Mouse (Mus musculus): Measurements from ENCODE around the gene Ap3b1. TPM values are rescaled to one million over a fixed set of nuclear protein-coding genes. Genes with fewer than 3 reads are reported as not detected.

Gene Ap3b1
- polyA plus RNA-seq, 1 experiment from 2014 or later, result 76.2 TPM

DNA sequence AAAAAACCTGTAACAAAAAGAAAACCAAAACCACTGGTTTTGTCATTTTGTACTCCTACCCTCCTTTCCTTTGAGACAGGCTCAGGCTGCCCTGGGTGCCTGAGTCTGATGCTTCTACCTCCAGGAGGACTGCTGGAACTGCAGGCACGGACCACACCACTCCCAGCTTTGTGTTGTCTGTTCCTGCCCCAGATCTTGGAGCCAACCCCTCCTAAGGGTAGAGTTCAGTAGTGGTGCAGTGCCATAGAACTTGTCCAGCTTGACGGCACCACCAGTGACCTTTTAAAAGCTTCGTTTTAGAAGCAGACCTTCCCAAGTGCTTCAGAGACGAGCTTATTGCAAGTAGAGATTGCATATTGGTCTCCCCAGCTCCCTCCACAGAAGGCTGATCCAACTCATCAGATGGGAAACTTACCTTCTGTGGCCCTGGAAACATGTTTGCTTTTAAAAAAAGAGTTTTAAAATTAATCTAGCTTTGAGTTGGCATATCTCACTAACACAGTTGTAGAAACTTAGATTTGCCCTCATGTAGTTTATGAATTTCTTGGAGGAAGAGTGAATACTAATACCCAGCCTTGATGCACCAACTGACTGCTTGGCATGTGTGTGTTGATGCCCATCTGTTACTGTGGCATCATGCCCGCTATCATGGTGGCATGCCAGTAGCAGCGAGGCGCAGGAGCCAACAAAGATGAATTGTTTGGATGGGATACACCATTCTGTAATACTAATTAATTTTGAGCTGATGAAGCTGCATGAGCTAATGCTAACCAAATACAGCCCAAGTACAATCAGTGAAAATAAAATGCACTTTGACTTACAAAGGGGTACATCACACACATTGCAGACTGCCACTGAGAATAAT lies 17.0 kb downstream of the Ap3b1 start:
- H3K27me3 ChIP-seq, result no peaks in the 10 kb centered on the region
- POLR2A ChIA-PET, result no interaction called here
- no peak for DNase-seq (ENCODE audit: low read depth, low spot score)
- no peak for TF ChIP-seq CTCF (IDR thresholded peaks at IDR 0.05)
- no peak for ATAC-seq
- in situ Hi-C loops (cut with MboI; ENCODE audit: low pct_unique_long_range_greater_than_20kb), result no loop called here
- CTCF ChIA-PET, result interaction anchor here (1.0 to 1.4 kb wide), 2 partner anchors 10 to 17 kb away, joined by 3 to 4 read pairs; partner anchors contain the start of gene Ap3b1

DNA sequence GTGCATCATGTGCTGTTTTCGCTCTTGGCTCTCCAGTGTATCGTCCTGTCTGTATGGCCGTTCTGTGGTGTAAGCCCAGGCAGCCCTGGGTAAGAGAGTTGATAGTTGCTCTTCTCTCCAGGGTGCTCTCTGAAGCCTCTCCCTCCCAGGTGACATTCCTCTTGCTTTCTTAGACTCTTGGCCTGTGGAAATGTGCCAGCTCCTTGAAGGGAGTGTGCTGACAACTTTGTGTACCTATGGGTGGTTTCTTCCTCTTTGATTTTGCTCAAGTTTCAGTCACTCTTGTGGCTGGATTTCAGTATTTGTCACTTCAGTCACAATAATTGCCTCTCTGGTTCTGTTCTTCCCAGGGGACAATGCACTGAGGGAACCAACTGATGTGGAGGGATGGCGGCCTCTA lies 20.2 kb downstream of the Ap3b1 start:
- POLR2A ChIA-PET, result no interaction called here
- no peak for ATAC-seq

DNA sequence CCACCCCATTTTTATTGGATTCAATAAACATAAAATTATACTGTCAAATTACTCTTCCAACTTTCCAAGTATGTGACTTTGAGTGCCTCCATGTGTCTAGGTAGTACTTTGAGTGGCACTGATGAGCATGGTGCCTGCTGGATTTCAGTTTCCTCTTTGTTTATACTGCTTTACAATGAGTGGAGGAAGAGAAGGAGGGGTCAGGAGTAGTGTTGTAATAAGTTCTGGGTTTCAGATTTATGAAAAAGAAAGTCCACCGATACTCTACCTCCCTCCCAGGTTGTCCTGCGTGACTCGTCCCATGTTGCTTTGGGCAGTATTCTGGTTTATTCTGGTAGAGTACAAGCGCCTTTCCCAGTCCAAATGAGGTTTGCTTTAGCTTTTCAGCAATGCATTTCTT lies 22.7 kb downstream of the Ap3b1 start:
- no peak for DNase-seq (ENCODE audit: low read depth, low spot score)
- POLR2A ChIA-PET, result no interaction called here
- in situ Hi-C loops (cut with MboI; ENCODE audit: low pct_unique_long_range_greater_than_20kb), result no loop called here
- CTCF ChIA-PET, result interaction anchor here (0.9 to 2.5 kb wide), 3 partner anchors 8 to 14 kb away, joined by 3 to 6 read pairs (median 5); no protein-coding TSS in a partner anchor
- no peak for ATAC-seq
- no peak for TF ChIP-seq CTCF (IDR thresholded peaks at IDR 0.05)
- H3K27me3 ChIP-seq, result no peaks in the 10 kb centered on the region

More for the DNA sequence above, 20.2 kb downstream of the Ap3b1 start:
- no peak for DNase-seq (ENCODE audit: low read depth, low spot score)
- in situ Hi-C loops (cut with MboI; ENCODE audit: low pct_unique_long_range_greater_than_20kb), result no loop called here
- CTCF ChIA-PET, result no interaction called here
- no peak for TF ChIP-seq CTCF (IDR thresholded peaks at IDR 0.05)
- no peaks in the 10 kb centered on the region for H3K27me3 ChIP-seq

DNA sequence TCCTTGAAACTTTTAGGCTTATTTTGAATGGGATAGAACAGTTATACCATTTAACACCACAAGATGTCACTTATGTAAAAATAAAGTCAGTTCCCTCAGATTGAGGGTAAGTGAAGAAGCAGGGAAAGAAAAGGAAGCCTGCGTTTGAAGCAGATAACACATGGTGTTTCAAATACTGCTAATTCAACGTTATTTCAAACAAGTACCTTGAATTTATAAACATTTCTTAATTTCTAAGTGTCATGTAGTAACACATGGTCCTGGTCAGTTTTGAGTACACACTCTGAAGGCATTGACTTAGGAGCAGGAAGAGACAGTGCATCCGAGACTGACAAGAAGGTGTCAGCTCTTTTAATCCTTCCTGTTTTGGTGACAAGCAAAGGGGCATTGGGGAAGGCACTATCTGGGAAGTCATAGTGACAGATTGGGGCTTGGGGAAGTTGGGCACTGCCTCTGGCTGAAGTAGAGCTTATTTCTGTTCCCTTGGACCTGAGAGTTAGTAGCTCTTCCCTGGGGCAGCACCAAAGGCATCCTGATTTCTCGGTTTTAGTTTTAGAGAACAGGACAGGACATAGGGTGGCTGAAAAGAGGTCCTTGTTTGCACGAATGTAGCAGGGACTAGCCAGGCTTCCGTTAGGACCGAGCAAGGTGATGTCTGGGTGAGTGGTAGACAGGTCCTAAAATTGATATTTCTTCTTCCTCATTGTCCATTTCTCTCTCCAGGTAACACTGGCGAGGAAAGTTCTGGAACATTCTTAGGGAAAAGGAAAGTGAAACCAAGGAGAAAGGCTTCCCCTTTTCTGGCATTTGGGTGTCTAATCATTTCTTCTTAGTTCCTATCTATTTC lies 23.3 kb downstream of the Ap3b1 start:
- H3K27me3 ChIP-seq, result no peaks in the 10 kb centered on the region
- in situ Hi-C loops (cut with MboI; ENCODE audit: low pct_unique_long_range_greater_than_20kb), result no loop called here
- ChIA-PET CTCF (interaction anchor here (1.9 to 2.5 kb wide), 2 partner anchors 9 kb away, joined by 5 to 6 read pairs; no protein-coding TSS in a partner anchor), POLR2A (no interaction called here)
- DNase-seq (ENCODE audit: low read depth, low spot score), result no peak
- peak; percentile 38 for TF ChIP-seq CTCF (IDR thresholded peaks at IDR 0.05)
- ATAC-seq, result no peak

DNA sequence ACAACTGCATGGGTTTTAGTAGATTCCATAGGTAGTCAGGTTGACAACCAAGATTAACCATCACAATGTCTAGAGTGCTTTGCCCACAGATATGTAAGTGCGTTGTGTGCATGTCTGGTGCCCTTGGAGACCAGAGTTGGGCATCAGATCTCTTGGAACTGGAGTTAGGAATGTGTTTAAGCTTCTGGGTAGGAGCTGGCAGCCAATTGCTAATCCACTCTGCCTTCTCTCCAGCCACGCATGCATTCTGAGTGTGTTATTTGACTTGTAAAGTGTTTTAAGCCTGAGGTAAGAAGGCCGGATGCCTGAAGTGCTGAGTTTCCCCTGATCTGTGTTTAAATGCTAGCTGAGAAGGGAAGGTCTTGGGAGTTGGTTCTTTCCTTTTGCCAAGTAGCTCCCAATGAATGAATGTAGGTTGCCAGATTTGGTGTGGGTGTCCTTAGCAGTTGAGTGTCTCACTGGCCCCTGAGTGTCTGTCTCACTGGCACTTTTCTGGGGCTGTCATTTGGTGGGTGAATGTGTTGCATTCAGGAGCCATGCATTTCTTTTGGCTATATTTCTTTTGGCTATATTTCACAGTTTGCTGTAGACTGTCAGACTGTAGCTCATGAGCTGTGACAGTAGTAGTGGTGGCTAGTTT lies 26.3 kb downstream of the Ap3b1 start:
- DNase-seq (ENCODE audit: low read depth, low spot score), result no peak
- POLR2A ChIA-PET, result no interaction called here
- H3K27me3 ChIP-seq, result no peaks in the 10 kb centered on the region
- in situ Hi-C loops (cut with MboI; ENCODE audit: low pct_unique_long_range_greater_than_20kb), result no loop called here
- CTCF ChIA-PET, result interaction anchor here (0.9 to 1.6 kb wide), 2 partner anchors 9 to 22 kb away, joined by 3 to 4 read pairs; no protein-coding TSS in a partner anchor
- ATAC-seq, result peak; percentile 40
- no peak for TF ChIP-seq CTCF (IDR thresholded peaks at IDR 0.05)

DNA sequence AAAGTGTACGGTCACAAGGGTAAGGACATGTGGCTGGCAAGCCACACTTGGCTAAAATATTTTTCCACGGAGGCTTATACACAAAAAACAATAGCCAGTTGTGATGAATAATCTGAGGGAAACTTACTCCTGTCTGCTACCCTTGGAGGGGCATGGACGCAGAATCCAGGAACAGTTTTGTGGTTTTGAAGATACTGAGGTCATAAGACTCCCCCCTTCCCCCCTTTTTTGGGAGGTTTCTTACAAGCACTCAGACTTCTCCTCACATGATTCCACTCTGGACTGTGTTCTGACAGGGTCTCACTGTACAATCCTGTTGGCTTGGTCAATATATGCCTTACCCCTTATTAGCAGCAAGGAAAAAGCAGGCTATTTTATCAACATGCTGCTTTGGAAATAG lies 29.8 kb downstream of the Ap3b1 start:
- no peaks in the 10 kb centered on the region for H3K27me3 ChIP-seq
- CTCF ChIA-PET, result no interaction called here
- ATAC-seq (no peak), DNase-seq (ENCODE audit: low read depth, low spot score) (no peak)
- TF ChIP-seq CTCF (IDR thresholded peaks at IDR 0.05), result no peak
- POLR2A ChIA-PET, result no interaction called here
- in situ Hi-C loops (cut with MboI; ENCODE audit: low pct_unique_long_range_greater_than_20kb), result no loop called here

DNA sequence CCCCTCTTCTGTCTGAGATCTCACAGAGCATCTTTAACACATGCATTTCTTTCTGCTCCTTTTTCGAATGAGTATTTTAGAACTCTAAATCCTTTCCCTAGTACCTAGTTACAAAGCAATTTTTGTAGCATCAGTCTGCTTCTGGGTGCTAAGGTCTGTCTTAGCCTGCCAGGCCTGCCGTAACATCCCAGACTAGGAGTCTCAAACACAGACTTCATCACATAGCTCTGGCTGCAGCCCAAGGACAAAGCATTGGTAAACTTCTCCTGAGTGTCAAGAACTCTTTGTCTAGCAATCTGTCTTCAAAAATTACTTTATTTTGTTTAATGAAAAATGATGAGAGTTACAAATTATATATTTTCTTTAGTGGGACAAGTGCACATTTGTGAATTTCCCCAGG lies 30.8 kb downstream of the Ap3b1 start:
- no peak for DNase-seq (ENCODE audit: low read depth, low spot score)
- in situ Hi-C loops (cut with MboI; ENCODE audit: low pct_unique_long_range_greater_than_20kb), result no loop called here
- TF ChIP-seq CTCF (IDR thresholded peaks at IDR 0.05), result no peak
- ChIA-PET CTCF (no interaction called here), POLR2A (no interaction called here)
- H3K27me3 ChIP-seq, result no peaks in the 10 kb centered on the region
- ATAC-seq, result no peak

DNA sequence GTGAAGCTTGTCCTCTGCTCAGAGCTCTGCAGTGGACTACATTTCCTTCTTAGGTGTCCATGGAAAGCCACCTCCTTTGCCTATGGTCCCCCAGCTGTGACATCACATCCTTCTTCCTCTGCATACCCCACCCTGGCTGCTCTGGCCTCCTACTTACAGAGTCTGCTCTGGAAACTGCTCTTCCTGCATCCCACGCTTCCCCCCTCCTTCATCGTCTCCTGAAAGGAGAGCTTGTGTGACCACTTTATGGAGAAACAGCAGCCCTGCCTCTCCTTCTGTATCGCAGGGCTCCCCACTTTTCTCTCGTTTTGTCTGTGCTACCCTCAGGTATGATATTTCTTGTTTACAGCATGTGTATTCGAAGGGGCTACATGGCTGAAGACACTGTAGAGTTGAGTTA lies 33.5 kb downstream of the Ap3b1 start:
- in situ Hi-C loops (cut with MboI; ENCODE audit: low pct_unique_long_range_greater_than_20kb), result no loop called here
- CTCF ChIA-PET, result interaction anchor here (1.3 kb wide), 1 partner anchor 9 kb away, joined by 3 read pairs; no protein-coding TSS in a partner anchor
- POLR2A ChIA-PET, result no interaction called here
- DNase-seq (ENCODE audit: low read depth, low spot score), result no peak
- H3K27me3 ChIP-seq, result no peaks in the 10 kb centered on the region
- ATAC-seq, result no peak
- no peak for TF ChIP-seq CTCF (IDR thresholded peaks at IDR 0.05)

DNA sequence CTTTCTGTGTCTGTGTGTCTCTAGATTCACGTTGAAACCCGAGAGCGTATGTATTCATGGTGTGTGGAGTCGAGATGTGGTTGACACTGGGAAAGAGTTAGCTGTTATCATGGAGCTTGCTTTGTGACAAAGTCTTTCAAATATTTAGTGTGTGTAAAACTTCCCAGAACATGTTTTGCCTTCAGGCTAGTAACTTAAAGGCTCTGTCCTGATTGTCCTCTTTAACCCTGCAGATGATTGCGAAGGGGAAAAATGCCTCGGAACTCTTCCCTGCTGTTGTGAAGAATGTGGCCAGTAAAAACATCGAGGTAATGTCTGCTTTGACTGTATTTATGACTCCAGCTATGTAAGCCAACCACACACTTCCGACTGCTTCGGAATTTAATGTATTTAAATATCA lies 35.7 kb downstream of the Ap3b1 start:
- POLR2A ChIA-PET, result no interaction called here
- in situ Hi-C loops (cut with MboI; ENCODE audit: low pct_unique_long_range_greater_than_20kb), result no loop called here
- TF ChIP-seq CTCF (IDR thresholded peaks at IDR 0.05), result no peak
- DNase-seq (ENCODE audit: low read depth, low spot score) (no peak), ATAC-seq (no peak)
- H3K27me3 ChIP-seq, result no peaks in the 10 kb centered on the region
- CTCF ChIA-PET, result interaction anchor here (0.6 to 1.7 kb wide), 2 partner anchors 35 to 182 kb away, joined by 3 read pairs; no protein-coding TSS in a partner anchor

DNA sequence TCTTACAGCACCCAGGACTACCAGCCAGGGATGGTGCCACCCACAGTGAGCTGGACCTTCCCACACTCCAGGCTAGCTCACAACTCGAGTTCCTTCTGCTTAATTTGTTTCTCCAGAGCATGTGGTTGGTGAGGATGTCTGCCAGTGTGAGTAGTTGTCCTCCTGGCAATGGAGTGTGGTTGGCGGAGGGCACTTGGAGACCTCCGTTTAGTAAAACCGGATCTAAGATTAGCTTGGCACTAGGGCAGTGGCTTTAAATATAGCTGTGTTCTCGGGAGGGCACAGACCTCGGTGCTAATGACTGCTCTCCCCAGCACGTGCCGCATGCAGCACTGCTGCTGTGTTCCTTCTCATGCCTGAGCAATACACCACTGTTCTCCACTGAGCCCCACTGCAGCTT lies 37.0 kb downstream of the Ap3b1 start:
- no peak for DNase-seq (ENCODE audit: low read depth, low spot score)
- ChIA-PET POLR2A (interaction anchor here (1.4 kb wide), 1 partner anchor 9 kb away, joined by 4 read pairs; no protein-coding TSS in a partner anchor), CTCF (interaction anchor here (0.9 kb wide), 1 partner anchor 15 kb away, joined by 3 read pairs; no protein-coding TSS in a partner anchor)
- no peaks in the 10 kb centered on the region for H3K27me3 ChIP-seq
- no peak for TF ChIP-seq CTCF (IDR thresholded peaks at IDR 0.05)
- ATAC-seq, result no peak
- in situ Hi-C loops (cut with MboI; ENCODE audit: low pct_unique_long_range_greater_than_20kb), result no loop called here
